Mouse (Mus musculus) G1E (cell line): ENCODE data around the gene Lbhd1. TPM values are rescaled to one million over a fixed set of nuclear protein-coding genes. Genes with fewer than 3 reads are reported as not detected.

Experiments used
- ATAC-seq: 2 replicates; pipeline ENCODE4 v1.8.0; 2016; ENCODE audit warnings: mild to moderate bottlenecking; ENCODE audit not compliant: insufficient number of reproducible peaks, poor library complexity, low FRiP score, severe bottlenecking; ENCODE audit errors: extremely low read depth
- DNase-seq: peaks from one replicate; pipeline ENCODE4 v3.0.0; 2012; ENCODE audit warnings: low spot score
- H3K27me3 ChIP-seq: 2 replicates; pipeline ENCODE4 v1.6.1; 2012; ENCODE audit warnings: mild to moderate bottlenecking, low read length, inconsistent platforms; ENCODE audit not compliant: insufficient read depth
- H3K36me3 ChIP-seq: replicated peaks from 2 replicates; pipeline ENCODE3; 2012; ENCODE audit warnings: mild to moderate bottlenecking, inconsistent platforms
- H3K4me1 ChIP-seq: 2 replicates; pipeline ENCODE4 v1.6.1; 2012; ENCODE audit warnings: low read depth, low read length, inconsistent platforms, mixed read lengths; ENCODE audit not compliant: insufficient read depth
- H3K4me3 ChIP-seq: 2 replicates; pipeline ENCODE4 v1.5.1; 2012; ENCODE audit warnings: low read depth, mild to moderate bottlenecking, inconsistent platforms, low read length, moderate library complexity, mixed read lengths
- H3K9me3 ChIP-seq: replicated peaks from 2 replicates; pipeline ENCODE4 v1.6.1; 2012; ENCODE audit warnings: inconsistent platforms
- CTCF ChIP-seq: IDR thresholded peaks from 2 replicates; pipeline ENCODE4 v1.5.1; 2012; ENCODE audit warnings: low read depth, low read length, inconsistent platforms, mixed read lengths
- GATA1 ChIP-seq: IDR thresholded peaks from 2 replicates; pipeline ENCODE4 v1.6.1; 2012; ENCODE audit warnings: borderline replicate concordance, low read length, inconsistent platforms, mixed read lengths
- GATA2 ChIP-seq: IDR thresholded peaks from 2 replicates; pipeline ENCODE4 v1.6.1; 2012; ENCODE audit warnings: low read depth, low read length, inconsistent platforms, borderline replicate concordance
- POLR2AphosphoS5 ChIP-seq: IDR thresholded peaks from 2 replicates; pipeline ENCODE4 v1.6.1; 2012; ENCODE audit warnings: low read depth, low read length, inconsistent platforms; ENCODE audit not compliant: insufficient replicate concordance
- TAL1 ChIP-seq: conservative IDR thresholded peaks from 2 replicates; pipeline ENCODE4 v1.6.1; 2012; ENCODE audit warnings: low read depth, low read length, inconsistent platforms, mixed read lengths
- polyA plus RNA-seq: library from polyadenylated mRNA; stranded (reverse); fragments of >175 nt; gene quantifications from 2 replicates; pipeline ENCODE4 v1.2.3, GENCODE M21; 2012
- total RNA-seq, 2 experiments: library from RNA; stranded (forward) in 1 of 2; stranded (reverse) in 1 of 2; fragments of 200-1000 nt in 1 of 2; fragments of >200 nt in 1 of 2; fragmentation: Nextera tagmentation in 1 of 2; gene quantifications; 2 replicates each; pipeline ENCODE4 v1.2.3; 2014 to 2017

Gene Lbhd1
- total and polyA plus RNA-seq, 3 experiments = 0.67 to 18.1 (median 11.4) TPM

- no peak for DNase-seq
- Histone ChIP-seq H3K27me3 (no peaks in the 10 kb centered on the region), H3K9me3 (no peaks in the 10 kb centered on the region), H3K4me1 (peaks cover 5% of the 10 kb centered on the region; the same call in 1 of the 2 replicates), H3K4me3 (no peak overlapping the region), H3K36me3 (peaks cover 86% of the 10 kb centered on the region)
- no peak for ATAC-seq
- TF ChIP-seq POLR2AphosphoS5 = no peak
- no peak for TF ChIP-seq TAL1
- no peak for TF ChIP-seq GATA1
- TF ChIP-seq CTCF = no peak
- TF ChIP-seq GATA2 = no peak
Measured at GRCm38 (mm10) chr19:8914212-8914611, 30.7 kb downstream of the Lbhd1 start.

DNA sequence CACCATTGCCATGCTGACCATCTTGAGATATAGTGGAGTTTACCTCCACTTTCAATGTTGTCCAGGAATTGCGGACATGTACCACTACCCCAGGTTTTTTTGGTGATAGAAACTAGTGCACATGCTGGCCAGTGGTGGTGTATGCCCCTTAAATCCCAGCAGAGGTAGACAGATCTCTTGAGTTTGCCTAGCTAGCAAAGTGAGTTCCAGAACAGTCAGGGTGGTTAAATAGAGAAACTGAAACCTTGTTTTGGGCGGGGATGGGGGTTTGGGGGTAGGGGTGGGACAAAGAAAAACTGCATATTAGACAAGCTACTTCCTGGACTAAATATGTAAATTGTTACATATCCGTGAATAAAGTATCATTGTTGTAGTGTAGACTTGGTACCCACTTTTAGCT is 35.5 kb downstream of the Lbhd1 start:
- Histone ChIP-seq H3K4me1 (peaks cover 45% of the 10 kb centered on the region), H3K9me3 (no peaks in the 10 kb centered on the region), H3K27me3 (no peaks in the 10 kb centered on the region), H3K36me3 (peaks cover 57% of the 10 kb centered on the region), H3K4me3 (no peak overlapping the region)
- TF ChIP-seq CTCF (no peak), GATA1 (no peak), TAL1 (no peak), POLR2AphosphoS5 (no peak), GATA2 (no peak)
- no peak for ATAC-seq
- no peak for DNase-seq

DNA sequence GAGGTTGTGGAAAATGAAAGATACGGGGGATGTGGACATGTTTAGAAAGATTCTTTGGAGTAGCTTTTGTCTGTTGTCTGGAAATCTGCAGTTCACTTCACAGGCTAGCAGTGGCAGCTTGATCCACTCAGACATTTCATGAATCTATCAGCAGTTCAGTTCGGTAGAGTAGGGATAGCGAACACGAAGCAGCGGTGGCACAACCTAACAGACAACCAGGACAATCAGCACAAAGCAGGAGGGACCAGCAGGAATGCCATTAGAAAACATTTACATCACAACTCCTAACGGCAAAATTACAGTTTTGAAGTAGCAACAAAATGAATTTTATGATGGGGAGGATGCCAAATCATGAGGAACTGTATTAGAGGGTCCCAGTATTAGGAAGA is 36.1 kb downstream of the Lbhd1 start:
- DNase-seq (no peak), ATAC-seq (no peak)
- H3K4me3 ChIP-seq = peak overlapping the region; percentile 85
- H3K9me3 ChIP-seq = no peaks in the 10 kb centered on the region
- peaks cover 56% of the 10 kb centered on the region for H3K36me3 ChIP-seq
- peaks cover 51% of the 10 kb centered on the region for H3K4me1 ChIP-seq
- no peak for TF ChIP-seq CTCF
- no peak for TF ChIP-seq TAL1
- TF ChIP-seq POLR2AphosphoS5 = no peak
- no peak for TF ChIP-seq GATA1
- TF ChIP-seq GATA2 = no peak
- H3K27me3 ChIP-seq = no peaks in the 10 kb centered on the region

DNA sequence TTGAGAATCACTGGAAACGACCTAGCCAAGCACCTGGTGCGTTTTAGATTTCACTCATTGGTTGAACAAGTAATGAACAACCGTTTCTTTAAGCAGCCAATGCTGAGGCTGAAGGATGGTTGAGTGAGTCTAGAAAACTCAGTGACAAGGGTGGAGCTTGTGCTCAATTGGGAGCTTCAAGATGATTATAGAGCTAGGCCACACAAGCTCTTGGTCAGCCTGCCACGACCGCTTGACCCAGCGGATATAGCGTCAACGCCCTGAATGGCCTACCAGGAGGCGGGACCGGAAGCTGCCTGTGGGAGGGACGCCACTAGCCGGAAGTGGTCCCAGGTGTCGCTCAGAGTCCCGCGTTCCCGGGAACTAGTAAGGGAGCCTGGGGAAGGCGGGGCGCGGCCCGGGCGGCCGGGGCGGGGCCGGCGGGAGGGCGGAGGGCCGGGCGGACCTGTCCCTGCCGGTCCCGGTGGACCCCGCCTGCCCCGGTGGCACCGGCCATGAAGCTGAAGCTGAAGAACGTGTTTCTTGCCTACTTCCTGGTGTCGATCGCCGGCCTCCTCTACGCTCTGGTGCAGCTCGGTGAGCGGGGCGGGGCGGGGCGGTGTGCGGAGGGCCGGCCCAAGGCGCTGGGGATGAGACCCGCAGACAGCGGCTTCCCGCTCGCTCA is 36.7 kb downstream of the Lbhd1 start, which contains the start of gene B3gat3:
Gene B3gat3, plus strand, starts transcription at position 302 of the 664 bp plus-strand sequence.
- no peaks in the 10 kb centered on the region for H3K9me3 ChIP-seq
- TF ChIP-seq CTCF (no peak), GATA1 (no peak), POLR2AphosphoS5 (no peak), GATA2 (no peak), TAL1 (no peak)
- ATAC-seq (peak; percentile 85), DNase-seq (peak; percentile 74)
- H3K27me3 ChIP-seq = no peaks in the 10 kb centered on the region
- H3K4me3 ChIP-seq = peak within 1 kb of the TSS; percentile 85
- H3K36me3 ChIP-seq = peaks cover 53% of the 10 kb centered on the region
- H3K4me1 ChIP-seq = peaks cover 53% of the 10 kb centered on the region

DNA sequence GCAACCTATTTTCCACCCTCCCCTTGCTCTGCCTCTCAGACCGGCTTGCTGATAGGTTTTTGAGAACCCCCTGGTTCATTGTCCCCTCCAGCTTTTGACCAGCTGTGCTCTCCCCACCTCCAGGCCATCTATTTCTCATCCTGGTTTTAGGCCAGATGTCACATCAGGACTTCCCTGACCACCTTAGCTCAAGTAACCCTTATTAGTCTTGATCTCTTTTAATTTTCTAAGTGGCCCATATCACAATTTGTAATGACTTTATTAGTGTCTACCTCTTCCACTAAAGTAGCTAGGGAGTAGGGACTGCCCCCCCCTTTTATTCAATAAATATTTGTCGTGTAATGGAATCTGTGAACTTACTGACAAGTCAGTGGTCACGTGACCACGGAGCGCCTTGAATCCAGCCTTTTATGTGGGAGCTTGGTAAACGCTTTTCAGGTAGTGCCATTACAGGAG is 37.3 kb downstream of the Lbhd1 start:
- Histone ChIP-seq H3K9me3 (no peaks in the 10 kb centered on the region), H3K4me3 (peak overlapping the region; percentile 85), H3K4me1 (peaks cover 60% of the 10 kb centered on the region), H3K27me3 (no peaks in the 10 kb centered on the region), H3K36me3 (peaks cover 53% of the 10 kb centered on the region)
- no peak for DNase-seq
- ATAC-seq = no peak
- TF ChIP-seq TAL1 = no peak
- no peak for TF ChIP-seq GATA2
- no peak for TF ChIP-seq POLR2AphosphoS5
- TF ChIP-seq CTCF = no peak

GRCm38 (mm10) chr19:8921741-8922140 is 38.2 kb downstream of the Lbhd1 start:
- Histone ChIP-seq H3K4me3 (peak overlapping the region; percentile 85), H3K36me3 (peaks cover 53% of the 10 kb centered on the region), H3K27me3 (no peaks in the 10 kb centered on the region), H3K4me1 (peaks cover 69% of the 10 kb centered on the region), H3K9me3 (no peaks in the 10 kb centered on the region)
- TF ChIP-seq TAL1 (no peak), CTCF (no peak)
- no peak for DNase-seq
- no peak for ATAC-seq
